Mouse (Mus musculus) forebrain, embryonic 12.5 days (tissue): ENCODE results near the gene Ascc2. TPM values are rescaled to one million over a fixed set of nuclear protein-coding genes. Genes with fewer than 3 reads are reported as not detected.
"Not testable (repeated sequence)": the region's sequence is repeated elsewhere in the genome, so short reads cannot be mapped to it uniquely, and the experiment has no call there.

Experiments used
- ATAC-seq: fragments of 200-750 bp; cut with Nextera tagmentation; 2 replicates; pipeline ENCODE4 v1.8.0; 2017; ENCODE audit warnings: moderate TSS enrichment; ENCODE audit not compliant: low FRiP score
- H3K27ac ChIP-seq: fragments of 300-500 bp; sonication (generic); 2 replicates; pipeline ENCODE4 v1.5.1; 2016; ENCODE audit warnings: mild to moderate bottlenecking
- H3K27me3 ChIP-seq: fragments of 300-500 bp; sonication (generic); 2 replicates; pipeline ENCODE4 v1.6.1; 2016; ENCODE audit warnings: mild to moderate bottlenecking
- H3K36me3 ChIP-seq: fragments of 300-500 bp; sonication (generic); replicated peaks from 2 replicates; pipeline ENCODE4 v1.6.1; 2016; ENCODE audit warnings: mild to moderate bottlenecking
- H3K4me1 ChIP-seq: fragments of 300-500 bp; sonication (generic); 2 replicates; pipeline ENCODE4 v1.6.1; 2016
- H3K4me2 ChIP-seq: fragments of 300-500 bp; sonication (generic); 2 replicates; pipeline ENCODE4 v1.6.1; 2016; ENCODE audit warnings: mild to moderate bottlenecking, moderate library complexity
- H3K4me3 ChIP-seq: fragments of 300-500 bp; sonication (generic); replicated peaks from 2 replicates; pipeline ENCODE4 v1.5.1; 2016; ENCODE audit warnings: mild to moderate bottlenecking
- H3K9ac ChIP-seq: fragments of 300-500 bp; sonication (generic); 2 replicates; pipeline ENCODE4 v1.6.1; 2016; ENCODE audit warnings: mild to moderate bottlenecking
- H3K9me3 ChIP-seq: fragments of 300-500 bp; sonication (generic); 2 replicates; pipeline ENCODE4 v1.6.1; 2016
- WGBS: fragments of 180-500 bp; shearing (Covaris S2); methylation state at CpG from one replicate; pipeline ENCODE4 v1.1.7; 2016; 5-methylcytosine and 5-hydroxymethylcytosine counted together
- polyA plus RNA-seq: library from polyadenylated mRNA; unstranded; fragments of >200 nt; fragmentation: Nextera tagmentation; extraction: Ambion mirVana; gene quantifications from 2 replicates; pipeline ENCODE4 v1.2.1, GENCODE M21; 2016

The Ascc2 gene
- polyA plus RNA-seq, 1 experiment from 2014 or later = 32.6 TPM

- Histone ChIP-seq H3K36me3 (peaks cover 15% of the 10 kb centered on the region), H3K9me3 (no peaks in the 10 kb centered on the region), H3K27me3 (no peaks in the 10 kb centered on the region), H3K4me1 (no peaks in the 10 kb centered on the region), H3K4me2 (no peak overlapping the region), H3K27ac (no peak overlapping the region), H3K9ac (no peak overlapping the region), H3K4me3 (no peak overlapping the region)
- ATAC-seq = no peak
- 81% methylated on average over 3 of the region's 3 CpGs for WGBS
Measured at GRCm38 (mm10) chr11:4687874-4688273, 50.3 kb downstream of the Ascc2 start.

- Histone ChIP-seq H3K4me1 (no peaks in the 10 kb centered on the region), H3K9ac (no peak overlapping the region), H3K36me3 (peaks cover 6% of the 10 kb centered on the region; the same call in 1 of the 2 replicates), H3K27me3 (no peaks in the 10 kb centered on the region), H3K27ac (no peak overlapping the region), H3K9me3 (no peaks in the 10 kb centered on the region), H3K4me3 (no peak overlapping the region), H3K4me2 (no peak overlapping the region)
- no peak for ATAC-seq
- WGBS = 73% methylated on average over 11 of the region's 11 CpGs
Measured at GRCm38 (mm10) chr11:4688632-4689380, 51.3 kb downstream of the Ascc2 start.

- ATAC-seq = no peak
- H3K27me3 ChIP-seq = no peaks in the 10 kb centered on the region
- 82% methylated on average over 7 of the region's 7 CpGs for WGBS
Measured at GRCm38 (mm10) chr11:4690353-4690752, 52.8 kb downstream of the Ascc2 start.

GRCm38 (mm10) chr11:4691213-4691612, 53.7 kb downstream of the Ascc2 start:
- Histone ChIP-seq H3K36me3 (no peaks in the 10 kb centered on the region), H3K9me3 (no peaks in the 10 kb centered on the region), H3K4me2 (no peak overlapping the region), H3K9ac (no peak overlapping the region), H3K4me3 (no peak overlapping the region), H3K4me1 (no peaks in the 10 kb centered on the region), H3K27me3 (no peaks in the 10 kb centered on the region), H3K27ac (no peak overlapping the region)
- ATAC-seq = no peak
- WGBS = 67% methylated on average over 10 of the region's 10 CpGs

More at GRCm38 (mm10) chr11:4690353-4690752, 52.8 kb downstream of the Ascc2 start:
- H3K4me1 ChIP-seq = no peaks in the 10 kb centered on the region
- H3K9me3 ChIP-seq = no peaks in the 10 kb centered on the region
- no peak overlapping the region for H3K27ac ChIP-seq
- H3K9ac ChIP-seq = no peak overlapping the region
- H3K4me3 ChIP-seq = no peak overlapping the region
- no peak overlapping the region for H3K4me2 ChIP-seq
- H3K36me3 ChIP-seq = no peaks in the 10 kb centered on the region

- Histone ChIP-seq H3K4me3 (no peak overlapping the region), H3K9ac (no peak overlapping the region), H3K4me1 (no peaks in the 10 kb centered on the region), H3K9me3 (no peaks in the 10 kb centered on the region), H3K4me2 (no peak overlapping the region), H3K27me3 (no peaks in the 10 kb centered on the region), H3K36me3 (no peaks in the 10 kb centered on the region), H3K27ac (no peak overlapping the region)
- no peak for ATAC-seq
- WGBS = 84% methylated on average over 11 of the region's 11 CpGs
Measured at GRCm38 (mm10) chr11:4692162-4692561, 54.6 kb downstream of the Ascc2 start.

GRCm38 (mm10) chr11:4697043-4697983, 59.8 kb downstream of the Ascc2 start:
- no peaks in the 10 kb centered on the region for H3K4me1 ChIP-seq
- H3K4me2 ChIP-seq = no peak overlapping the region
- H3K36me3 ChIP-seq = peaks cover 19% of the 10 kb centered on the region
- 72% methylated on average over 7 of the region's 7 CpGs for WGBS
- no peaks in the 10 kb centered on the region for H3K9me3 ChIP-seq
- H3K27me3 ChIP-seq = no peaks in the 10 kb centered on the region
- H3K4me3 ChIP-seq = no peak overlapping the region
- H3K9ac ChIP-seq = no peak overlapping the region
- no peak overlapping the region for H3K27ac ChIP-seq
- ATAC-seq = no peak

- no peak overlapping the region for H3K9ac ChIP-seq
- H3K36me3 ChIP-seq = peaks cover 19% of the 10 kb centered on the region
- peaks cover 17% of the 10 kb centered on the region for H3K4me1 ChIP-seq
- H3K9me3 ChIP-seq = no peaks in the 10 kb centered on the region
- no peak for ATAC-seq
- H3K27ac ChIP-seq = no peak overlapping the region
- no peak overlapping the region for H3K4me3 ChIP-seq
- H3K4me2 ChIP-seq = no peak overlapping the region
- H3K27me3 ChIP-seq = no peaks in the 10 kb centered on the region
- WGBS = 93% methylated on average over 8 of the region's 8 CpGs
Measured at GRCm38 (mm10) chr11:4700726-4701125, 63.2 kb downstream of the Ascc2 start.

- WGBS = 7% methylated on average over 12 of the region's 12 CpGs
- no peaks in the 10 kb centered on the region for H3K27me3 ChIP-seq
- no peaks in the 10 kb centered on the region for H3K9me3 ChIP-seq
- peak overlapping the region; percentile 76 for H3K9ac ChIP-seq
- peak overlapping the region; percentile 72 for H3K4me3 ChIP-seq
- H3K36me3 ChIP-seq = peaks cover 19% of the 10 kb centered on the region
- no peak overlapping the region; the same call in 1 of the 2 replicates for H3K27ac ChIP-seq
- H3K4me1 ChIP-seq = peaks cover 17% of the 10 kb centered on the region
- peak; percentile 27; the same call in 1 of the 2 replicates for ATAC-seq
- peak overlapping the region; percentile 74 for H3K4me2 ChIP-seq
Measured at GRCm38 (mm10) chr11:4703688-4704071, 66.1 kb downstream of the Ascc2 start.

GRCm38 (mm10) chr11:4704072-4704964, 66.8 kb downstream of the Ascc2 start, which contains the start of the genes Uqcr10 and Zmat5:
Uqcr10 (minus strand) TSS chr11:4704342.
Zmat5 (plus strand) TSS chr11:4704678.
- Histone ChIP-seq H3K27ac (no peak within 1 kb of the TSS; the same call in 1 of the 2 replicates), H3K4me1 (peaks cover 17% of the 10 kb centered on the region), H3K27me3 (no peaks in the 10 kb centered on the region), H3K4me3 (peak within 1 kb of the TSS; percentile 72), H3K9ac (peak within 1 kb of the TSS; percentile 76), H3K9me3 (no peaks in the 10 kb centered on the region), H3K36me3 (peaks cover 19% of the 10 kb centered on the region), H3K4me2 (peak within 1 kb of the TSS; percentile 74)
- under 1% methylated on average over 47 of the region's 47 CpGs for WGBS
- peak; percentile 94 for ATAC-seq

- peaks cover 19% of the 10 kb centered on the region for H3K36me3 ChIP-seq
- no peaks in the 10 kb centered on the region for H3K27me3 ChIP-seq
- ATAC-seq = no peak
- peak overlapping the region; percentile 74 for H3K4me2 ChIP-seq
- H3K4me1 ChIP-seq = peaks cover 17% of the 10 kb centered on the region
- no peak overlapping the region for H3K27ac ChIP-seq
- 6% methylated on average over 4 of the region's 4 CpGs for WGBS
- H3K9ac ChIP-seq = peak overlapping the region; percentile 76
- H3K9me3 ChIP-seq = no peaks in the 10 kb centered on the region
- peak overlapping the region; percentile 72 for H3K4me3 ChIP-seq
Measured at GRCm38 (mm10) chr11:4705178-4705577, 67.6 kb downstream of the Ascc2 start.

- H3K27me3 ChIP-seq, H3K4me2 ChIP-seq, H3K9me3 ChIP-seq, H3K9ac ChIP-seq, H3K4me3 ChIP-seq, H3K36me3 ChIP-seq, ATAC-seq, H3K27ac ChIP-seq, H3K4me1 ChIP-seq: not testable (repeated sequence)
- 88% methylated on average over 4 of the region's 4 CpGs for WGBS
Measured at GRCm38 (mm10) chr11:4710188-4710587, 72.6 kb downstream of the Ascc2 start.
